Mouse (Mus musculus) cerebellum, adult 2 months (tissue): ENCODE data around the gene Olfr691.

Experiments used
- CTCF ChIP-seq: fragments of 200-500 bp; IDR thresholded peaks from 2 replicates; pipeline ENCODE4 v1.5.1; 2011; ENCODE audit warnings: low read depth, mild to moderate bottlenecking, control low read depth, low read length, moderate library complexity, borderline replicate concordance; ENCODE audit not compliant: insufficient read depth
- POLR2A ChIP-seq: fragments of 200-500 bp; IDR thresholded peaks from 2 replicates; pipeline ENCODE4 v1.6.1; 2011; ENCODE audit warnings: low read length, control low read depth, borderline replicate concordance; ENCODE audit not compliant: insufficient read depth

DNA sequence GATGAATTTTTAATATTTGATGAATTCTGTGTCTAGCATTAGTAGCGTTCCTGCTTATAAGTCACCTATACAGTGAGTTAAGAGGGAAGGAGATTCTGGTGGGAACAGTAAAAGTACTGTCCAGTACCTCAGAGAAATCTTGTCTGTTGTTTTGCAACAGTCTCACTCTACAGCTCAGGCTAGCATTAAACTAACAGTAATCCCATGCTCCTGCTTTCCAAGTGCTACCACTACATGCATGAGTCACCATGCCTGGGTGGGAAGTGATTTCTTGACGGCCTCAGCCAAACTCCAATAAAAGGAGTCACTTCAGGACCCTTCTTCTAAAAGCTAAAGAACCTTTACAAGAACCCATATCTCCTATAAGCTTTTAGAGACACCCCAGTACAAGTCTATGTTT is 19.6 kb upstream of the Olfr691 start:
- TF ChIP-seq CTCF (no peak), POLR2A (no peak)
